Mouse (Mus musculus) G1E (cell line): ENCODE data around the gene Coa4.

Experiments
- CTCF ChIP-seq: IDR thresholded peaks from 2 replicates; pipeline ENCODE4 v1.5.1; 2012; ENCODE audit warnings: low read depth, low read length, inconsistent platforms, mixed read lengths
- GATA2 ChIP-seq: IDR thresholded peaks from 2 replicates; pipeline ENCODE4 v1.6.1; 2012; ENCODE audit warnings: low read depth, low read length, inconsistent platforms, borderline replicate concordance

DNA sequence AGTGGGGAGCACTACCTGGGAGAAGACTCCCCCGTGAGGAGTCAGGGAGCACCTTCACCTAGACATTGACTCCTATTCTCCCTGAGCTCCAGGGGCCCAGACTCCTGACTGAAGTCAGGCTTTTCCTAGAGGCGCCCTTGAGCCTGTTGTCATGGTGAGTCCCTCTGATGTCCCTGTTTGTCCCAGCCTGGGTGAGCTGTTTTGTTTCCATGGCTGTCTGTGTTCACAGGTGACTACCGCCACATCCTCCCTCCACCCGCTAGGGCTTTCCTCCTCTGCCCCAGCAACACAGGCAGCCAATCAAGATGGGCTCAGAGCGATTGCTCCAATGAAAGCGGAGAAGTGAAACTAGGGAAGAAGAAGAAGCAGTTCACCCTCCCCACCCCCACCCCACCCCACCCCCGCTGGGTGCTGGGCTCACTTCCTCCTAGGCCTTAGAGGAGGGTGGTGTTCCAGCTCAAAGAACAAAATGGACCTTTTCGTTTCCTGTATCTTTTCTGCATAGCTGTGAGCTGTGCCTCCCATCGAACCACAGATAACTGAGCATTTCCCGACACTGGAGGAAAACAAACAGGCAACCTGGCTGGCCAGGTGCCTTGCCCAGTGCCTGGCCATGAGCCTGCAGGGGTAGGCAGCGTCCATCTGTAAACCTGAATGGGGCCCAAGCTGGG is 41.2 kb upstream of the Coa4 start:
- TF ChIP-seq CTCF (no peak), GATA2 (no peak)
